ENCODE assay signal across 9 mouse cellular contexts in the genomic region with DNA sequence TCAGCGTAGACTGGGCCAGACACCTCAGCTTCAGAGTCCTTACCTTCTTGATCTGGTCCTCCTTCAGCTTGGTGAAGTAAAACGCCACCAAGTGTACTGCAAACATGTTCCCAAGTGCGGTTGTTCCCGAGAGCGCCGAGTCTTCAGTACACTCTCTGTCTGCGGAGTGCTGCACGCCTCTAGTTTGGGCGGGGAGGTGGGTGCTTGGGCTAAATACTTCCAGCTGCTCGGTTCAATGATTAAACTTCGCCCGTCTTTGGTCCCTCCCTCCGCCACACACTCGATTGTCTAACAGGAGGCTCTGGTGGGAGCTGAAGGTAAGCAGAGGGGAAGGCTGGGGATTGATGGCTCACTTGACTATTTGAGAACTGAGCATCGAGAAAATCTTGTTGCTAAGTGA. TPM values are rescaled to one million over a fixed set of nuclear protein-coding genes. Genes with fewer than 3 reads are reported as not detected.
DNase-seq lines count a peak whose midpoint lies in the region; ATAC-seq lines count a peak whose summit lies in the region.
"Had no signal": no experiment of that assay in that cellular context is flagged by ENCODE, and none has a peak within 500 bp of the region (broad histone marks: within the 10 kb centered on the region; RNA-seq: fewer than 3 reads in every experiment).

Hkdc1 (minus strand) TSS at position 237 of the 400 bp plus-strand sequence.

- intact Hi-C loops in heart, postnatal 25 days (cut with DNase I): no loop called here

- H3K36me3 ChIP-seq in kidney, embryonic 15.5 days: no peaks in the 10 kb centered on the region
- H3K36me3 ChIP-seq in liver, embryonic 16.5 days (ENCODE audit: control insufficient read depth, insufficient read depth): no peaks in the 10 kb centered on the region
- H3K36me3 ChIP-seq: hindbrain, embryonic 15.5 days had no signal

- H3K4me2 ChIP-seq in kidney, embryonic 15.5 days: peak within 1 kb of the TSS; percentile 16; the same call in 1 of the 2 replicates
- peak within 1 kb of the TSS; percentile 26 for H3K4me2 ChIP-seq in liver, embryonic 16.5 days (ENCODE audit: low read depth, low read length)
- H3K4me2 ChIP-seq: hindbrain, embryonic 15.5 days had no signal

- no peaks in the 10 kb centered on the region for H3K9me3 ChIP-seq in kidney, embryonic 15.5 days (replicated peaks)
- H3K9me3 ChIP-seq in liver, embryonic 16.5 days (replicated peaks; ENCODE audit: control insufficient read depth, low read length): no peaks in the 10 kb centered on the region
- H3K9me3 ChIP-seq: hindbrain, embryonic 15.5 days had no signal

- no peak within 1 kb of the TSS for H3K27ac ChIP-seq in kidney, embryonic 15.5 days
- H3K27ac ChIP-seq in liver, embryonic 16.5 days (ENCODE audit: low read length): peak within 1 kb of the TSS; percentile 31; the same call in 1 of the 2 replicates
- H3K27ac ChIP-seq: hindbrain, embryonic 15.5 days had no signal

- H3K9ac ChIP-seq in kidney, embryonic 15.5 days: no peak within 1 kb of the TSS
- H3K9ac ChIP-seq in liver, embryonic 16.5 days (ENCODE audit: low read depth, low read length): no peak within 1 kb of the TSS; the same call in 1 of the 2 replicates
- H3K9ac ChIP-seq: hindbrain, embryonic 15.5 days had no signal

- 53% methylated on average over 15 of the region's 15 CpGs for WGBS in kidney, embryonic 15.5 days
- WGBS in liver, embryonic 16.5 days (ENCODE audit: insufficient replicate concordance): 50% methylated on average over 15 of the region's 15 CpGs

- ATAC-seq in kidney, embryonic 15.5 days (replicated peaks; ENCODE audit: low FRiP score): peak; percentile 53
- ATAC-seq in liver, embryonic 16.5 days (ENCODE audit: low read depth): peak; percentile 73

- H3K4me1 ChIP-seq in kidney, embryonic 15.5 days: peaks cover 18% of the 10 kb centered on the region
- H3K4me1 ChIP-seq in liver, embryonic 16.5 days (ENCODE audit: control insufficient read depth, low read depth, low read length): no peaks in the 10 kb centered on the region
- H3K4me1 ChIP-seq: hindbrain, embryonic 15.5 days had no signal

- peak; percentile 56 for DNase-seq in retina, postnatal 1 day
- DNase-seq in retina, embryonic 14.5 days (ENCODE audit: low spot score): no peak
- no peak for DNase-seq in thymus, adult 18-20 months
- DNase-seq in adrenal gland, adult (ENCODE audit: inconsistent age in 2 of 2, low spot score in 1 of 2): no peak
- DNase-seq in testis, postnatal 14 days (ENCODE audit: low spot score): no peak
- no peak for DNase-seq in heart, postnatal 25 days (ENCODE audit: low spot score)

- H3K4me3 ChIP-seq in kidney, embryonic 15.5 days (replicated peaks): no peak within 1 kb of the TSS
- peak within 1 kb of the TSS; percentile 25 for H3K4me3 ChIP-seq in liver, embryonic 16.5 days (ENCODE audit: low read depth, low read length)
- H3K4me3 ChIP-seq: hindbrain, embryonic 15.5 days had no signal

- H3K27me3 ChIP-seq in kidney, embryonic 15.5 days: no peaks in the 10 kb centered on the region
- no peaks in the 10 kb centered on the region for H3K27me3 ChIP-seq in liver, embryonic 16.5 days (ENCODE audit: control insufficient read depth, insufficient read depth, low read depth, low read length)
- H3K27me3 ChIP-seq: hindbrain, embryonic 15.5 days had no signal

RNA-seq across cellular contexts. Expression of gene Hkdc1, which starts in this region (rescaled TPM):
- 4.7 and 5.2 TPM in 2 replicates for polyA plus RNA-seq in kidney, embryonic 15.5 days (2015; fragmentation: Nextera tagmentation; extraction: Ambion mirVana)
- 10.3 and 14.0 TPM in 2 replicates for polyA plus RNA-seq in liver, embryonic 16.5 days (2015; fragmentation: Nextera tagmentation; extraction: Ambion mirVana)
- not detected for total RNA-seq in heart, postnatal 25 days (2021)
